Mouse (Mus musculus) brain, embryonic 14.5 days (tissue): Measurements from ENCODE around the gene Cfap58.

Experiments
- CTCF ChIP-seq: fragments of 200-500 bp; IDR thresholded peaks from 2 replicates; pipeline ENCODE4 v1.5.1; 2012; ENCODE audit warnings: inconsistent platforms, mild to moderate bottlenecking, moderate library complexity, borderline replicate concordance; ENCODE audit not compliant: insufficient read depth, insufficient read length; ENCODE audit errors: extremely low read depth
- POLR2A ChIP-seq: fragments of 200-500 bp; IDR thresholded peaks from 2 replicates; pipeline ENCODE4 v1.6.1; 2012; ENCODE audit warnings: mild to moderate bottlenecking, inconsistent platforms, borderline replicate concordance; ENCODE audit not compliant: poor library complexity, insufficient read depth, insufficient read length, severe bottlenecking; ENCODE audit errors: extremely low read depth

GRCm38 (mm10) chr19:47935530-47935929, 1.9 kb upstream of the Cfap58 start:
- TF ChIP-seq POLR2A (no peak), CTCF (no peak)
